Mouse (Mus musculus): ENCODE measurements at regions not wholly inside any gene's neighbourhood (a gene's known extent, or its start where the extent isn't known, plus 50 kb on each side); places are given as distances from the start of the nearest gene placed in this dataset.

DNA sequence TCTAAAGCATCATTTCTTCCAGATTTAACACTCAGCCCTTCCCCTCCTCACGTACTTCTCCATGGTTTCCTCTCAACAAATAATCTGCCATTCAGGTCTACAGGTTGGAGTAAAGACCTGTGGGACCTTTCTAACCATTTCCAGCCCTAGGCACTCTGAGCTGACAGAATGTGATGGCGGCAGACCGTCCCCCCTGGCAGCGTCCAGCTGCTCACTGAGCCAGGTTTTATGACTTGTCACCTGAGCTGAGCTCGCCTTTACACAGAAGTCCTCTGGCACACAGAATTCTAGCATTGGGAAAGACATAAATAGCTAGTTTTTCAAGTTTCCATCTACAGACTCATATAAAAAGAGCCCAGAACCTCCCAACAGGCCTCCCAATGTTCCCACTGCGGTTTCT lies 131.8 kb upstream of the Syt6 start:
- no peak for DNase-seq (ENCODE audit: low spot score)
- ATAC-seq (ENCODE audit: low read depth): no peak
- H3K4me2 ChIP-seq (ENCODE audit: low read depth, low read length): no peak overlapping the region

DNA sequence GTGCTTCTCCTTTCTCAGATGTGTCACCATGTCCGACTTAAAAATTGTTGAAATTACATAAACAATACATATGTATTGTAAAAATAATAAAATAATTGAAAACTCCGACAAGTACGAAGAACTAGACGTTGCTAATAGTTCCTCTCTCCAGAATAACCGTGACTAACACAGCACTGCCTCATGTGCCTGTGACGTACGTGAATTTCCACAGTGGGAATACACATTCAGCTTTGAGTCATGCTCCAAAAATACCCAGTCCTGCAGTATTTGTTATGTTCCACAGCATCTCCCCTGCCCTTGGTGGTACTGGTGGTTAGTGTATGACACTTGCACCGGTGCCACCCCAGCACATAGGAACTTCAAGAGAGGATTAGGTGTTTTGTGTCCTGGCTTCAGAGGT lies 129.2 kb upstream of the Syt6 start:
- ATAC-seq (ENCODE audit: low read depth): no peak
- Histone ChIP-seq H3K4me2 (ENCODE audit: low read depth, low read length) (no peak overlapping the region), H3K9ac (ENCODE audit: low read depth, low read length) (no peak overlapping the region), H3K9me3 (ENCODE audit: control insufficient read depth, low read length) (no peaks in the 10 kb centered on the region), H3K4me1 (ENCODE audit: control insufficient read depth, insufficient read depth, low read length) (no peaks in the 10 kb centered on the region), H3K27me3 (replicated peaks; ENCODE audit: control insufficient read depth, insufficient read depth, low read length) (no peaks in the 10 kb centered on the region), H3K27ac (replicated peaks; ENCODE audit: low read depth, low read length) (no peak overlapping the region), H3K36me3 (ENCODE audit: control insufficient read depth, insufficient read depth, low read length) (no peaks in the 10 kb centered on the region), H3K4me3 (ENCODE audit: low read depth, low read length) (no peak overlapping the region)
- WGBS: 81% methylated on average over 8 of the region's 8 CpGs
- DNase-seq (ENCODE audit: low spot score): no peak

More for the DNA sequence above, 131.8 kb upstream of the Syt6 start:
- Histone ChIP-seq H3K4me3 (ENCODE audit: low read depth, low read length) (no peak overlapping the region), H3K9me3 (ENCODE audit: control insufficient read depth, low read length) (no peaks in the 10 kb centered on the region), H3K36me3 (ENCODE audit: control insufficient read depth, insufficient read depth, low read length) (no peaks in the 10 kb centered on the region), H3K4me1 (ENCODE audit: control insufficient read depth, insufficient read depth, low read length) (no peaks in the 10 kb centered on the region), H3K27ac (replicated peaks; ENCODE audit: low read depth, low read length) (no peak overlapping the region), H3K27me3 (replicated peaks; ENCODE audit: control insufficient read depth, insufficient read depth, low read length) (no peaks in the 10 kb centered on the region), H3K9ac (ENCODE audit: low read depth, low read length) (no peak overlapping the region)
- WGBS: 55% methylated on average over 6 of the region's 6 CpGs

DNA sequence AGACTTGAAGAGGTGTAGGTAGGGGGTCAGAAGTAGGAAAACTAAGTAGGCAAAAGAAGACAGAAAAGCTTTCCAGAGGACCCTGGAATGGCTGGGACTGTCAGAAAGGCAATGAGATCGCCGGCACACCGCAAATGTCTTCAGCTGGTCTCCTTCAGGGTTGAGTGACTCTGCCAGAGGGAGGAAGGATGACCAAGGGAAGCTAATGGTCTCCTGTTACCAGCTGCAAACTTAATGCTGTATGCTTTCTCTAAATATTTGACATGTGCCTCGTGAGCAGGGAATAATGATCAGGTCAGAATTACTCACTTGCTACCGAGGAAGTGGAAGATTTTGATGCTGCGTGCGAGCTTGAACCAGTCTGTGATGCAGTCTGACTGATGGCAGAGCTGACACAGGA lies 125.2 kb upstream of the Syt6 start:
- ATAC-seq (ENCODE audit: low read depth): no peak
- Histone ChIP-seq H3K9ac (ENCODE audit: low read depth, low read length) (no peak overlapping the region), H3K27ac (replicated peaks; ENCODE audit: low read depth, low read length) (no peak overlapping the region), H3K4me1 (ENCODE audit: control insufficient read depth, insufficient read depth, low read length) (no peaks in the 10 kb centered on the region), H3K36me3 (ENCODE audit: control insufficient read depth, insufficient read depth, low read length) (no peaks in the 10 kb centered on the region), H3K4me2 (ENCODE audit: low read depth, low read length) (no peak overlapping the region), H3K27me3 (replicated peaks; ENCODE audit: control insufficient read depth, insufficient read depth, low read length) (no peaks in the 10 kb centered on the region), H3K4me3 (ENCODE audit: low read depth, low read length) (no peak overlapping the region), H3K9me3 (ENCODE audit: control insufficient read depth, low read length) (no peaks in the 10 kb centered on the region)
- no peak for DNase-seq (ENCODE audit: low spot score)
- WGBS: 57% methylated on average over 7 of the region's 7 CpGs

DNA sequence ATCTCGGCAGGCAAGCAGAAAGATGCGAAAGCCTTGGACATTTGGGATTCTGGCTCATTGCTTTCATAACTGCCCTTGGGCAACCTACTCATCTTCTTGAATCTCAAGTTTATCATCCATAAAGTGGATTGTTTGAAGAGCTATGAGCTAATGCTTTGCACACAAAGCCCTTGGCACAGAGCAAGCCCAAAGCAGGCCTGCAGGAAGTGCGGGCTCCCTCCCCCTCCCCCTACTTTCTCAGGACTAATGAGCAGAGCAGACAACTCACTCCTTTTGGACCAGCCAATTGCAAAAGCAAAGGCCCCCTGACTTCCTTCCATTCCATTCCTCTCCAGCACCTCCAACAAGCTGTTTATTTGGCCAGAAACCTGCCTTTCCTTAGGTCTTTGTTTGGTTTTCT lies 123.1 kb upstream of the Syt6 start:
- no peak overlapping the region for H3K4me3 ChIP-seq (ENCODE audit: low read depth, low read length)
- WGBS: 75% methylated on average over 3 of the region's 3 CpGs
- no peak for ATAC-seq (ENCODE audit: low read depth)
- no peak overlapping the region for H3K4me2 ChIP-seq (ENCODE audit: low read depth, low read length)
- no peaks in the 10 kb centered on the region for H3K4me1 ChIP-seq (ENCODE audit: control insufficient read depth, insufficient read depth, low read length)
- DNase-seq (ENCODE audit: low spot score): no peak
- H3K27me3 ChIP-seq (replicated peaks; ENCODE audit: control insufficient read depth, insufficient read depth, low read length): no peaks in the 10 kb centered on the region
- H3K9ac ChIP-seq (ENCODE audit: low read depth, low read length): no peak overlapping the region
- H3K9me3 ChIP-seq (ENCODE audit: control insufficient read depth, low read length): no peaks in the 10 kb centered on the region
- H3K36me3 ChIP-seq (ENCODE audit: control insufficient read depth, insufficient read depth, low read length): no peaks in the 10 kb centered on the region
- no peak overlapping the region for H3K27ac ChIP-seq (replicated peaks; ENCODE audit: low read depth, low read length)

DNA sequence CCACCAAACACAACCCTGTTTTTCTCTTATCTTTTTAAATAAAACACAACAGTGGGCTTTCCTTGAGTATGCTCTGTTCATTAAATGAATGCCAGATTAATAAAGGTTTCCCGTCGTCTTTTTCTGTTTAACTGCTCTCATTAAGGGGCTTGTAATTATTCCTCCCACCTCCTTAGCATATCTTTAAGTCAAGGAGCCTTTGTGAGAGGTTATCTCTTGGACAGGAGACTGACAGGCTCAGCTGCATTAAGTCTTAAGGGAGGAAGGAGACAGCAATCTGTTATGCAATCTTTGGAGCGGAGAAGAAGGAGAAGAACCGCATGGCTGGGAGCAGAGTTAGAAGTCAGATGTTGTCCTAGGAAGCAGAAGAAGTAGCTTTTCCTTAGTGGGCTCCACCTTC lies 111.3 kb upstream of the Syt6 start:
- ATAC-seq (ENCODE audit: low read depth) (no peak), DNase-seq (ENCODE audit: low spot score) (no peak)
- no peak overlapping the region for H3K4me3 ChIP-seq (ENCODE audit: low read depth, low read length)
- no peaks in the 10 kb centered on the region for H3K4me1 ChIP-seq (ENCODE audit: control insufficient read depth, insufficient read depth, low read length)
- H3K27me3 ChIP-seq (replicated peaks; ENCODE audit: control insufficient read depth, insufficient read depth, low read length): no peaks in the 10 kb centered on the region
- H3K27ac ChIP-seq (replicated peaks; ENCODE audit: low read depth, low read length): no peak overlapping the region
- no peaks in the 10 kb centered on the region for H3K9me3 ChIP-seq (ENCODE audit: control insufficient read depth, low read length)
- no peak overlapping the region for H3K4me2 ChIP-seq (ENCODE audit: low read depth, low read length)
- 51% methylated on average over 4 of the region's 4 CpGs for WGBS
- H3K9ac ChIP-seq (ENCODE audit: low read depth, low read length): no peak overlapping the region
- no peaks in the 10 kb centered on the region for H3K36me3 ChIP-seq (ENCODE audit: control insufficient read depth, insufficient read depth, low read length)

DNA sequence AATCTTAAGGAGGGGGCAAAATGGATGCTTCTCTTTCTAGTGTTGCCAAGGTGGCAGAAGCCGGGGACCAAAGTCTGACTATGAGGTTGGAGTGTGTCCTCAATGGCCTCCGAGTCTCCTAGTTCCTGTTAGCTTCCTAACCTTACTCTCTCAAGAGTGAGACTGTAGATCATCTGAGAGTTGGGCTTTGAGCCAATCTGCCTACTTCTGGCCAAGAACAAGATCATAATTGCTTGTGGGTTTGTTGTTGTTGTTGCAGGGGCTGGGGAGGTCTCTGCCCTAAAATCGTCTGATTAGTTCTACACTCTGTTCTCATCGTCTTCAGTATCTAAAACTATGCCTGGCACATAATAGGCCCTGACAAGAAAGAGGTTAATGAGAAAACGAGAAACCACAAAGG lies 110.8 kb upstream of the Syt6 start:
- Histone ChIP-seq H3K4me1 (ENCODE audit: control insufficient read depth, insufficient read depth, low read length) (no peaks in the 10 kb centered on the region), H3K27ac (replicated peaks; ENCODE audit: low read depth, low read length) (no peak overlapping the region), H3K4me2 (ENCODE audit: low read depth, low read length) (no peak overlapping the region), H3K36me3 (ENCODE audit: control insufficient read depth, insufficient read depth, low read length) (no peaks in the 10 kb centered on the region), H3K4me3 (ENCODE audit: low read depth, low read length) (no peak overlapping the region), H3K9ac (ENCODE audit: low read depth, low read length) (no peak overlapping the region), H3K27me3 (replicated peaks; ENCODE audit: control insufficient read depth, insufficient read depth, low read length) (no peaks in the 10 kb centered on the region), H3K9me3 (ENCODE audit: control insufficient read depth, low read length) (no peaks in the 10 kb centered on the region)
- WGBS: 56% methylated on average over 5 of the region's 5 CpGs
- DNase-seq (ENCODE audit: low spot score) (peak; percentile 65), ATAC-seq (ENCODE audit: low read depth) (peak; percentile 30; the same call in 1 of the 2 replicates)

DNA sequence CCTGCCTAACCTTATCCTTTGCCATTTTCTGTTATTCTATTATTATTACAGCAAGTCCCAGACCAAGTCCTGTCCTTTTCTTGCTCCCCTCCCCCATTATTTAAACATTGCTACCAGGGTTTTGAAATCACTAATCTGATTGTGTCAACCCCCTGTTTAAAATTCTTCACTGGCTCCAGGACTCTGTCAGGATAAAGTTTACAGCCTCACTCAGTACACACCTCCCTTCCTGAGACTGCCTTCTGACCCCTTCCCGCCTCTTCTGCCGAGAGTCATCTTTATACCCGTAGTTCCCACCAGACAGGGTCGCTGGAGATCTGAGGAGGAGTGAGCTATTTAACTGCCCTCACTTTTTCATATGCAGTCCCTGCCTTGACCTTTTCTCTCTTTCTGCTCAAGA lies 110.3 kb upstream of the Syt6 start:
- H3K9me3 ChIP-seq (ENCODE audit: control insufficient read depth, low read length): no peaks in the 10 kb centered on the region
- no peaks in the 10 kb centered on the region for H3K27me3 ChIP-seq (replicated peaks; ENCODE audit: control insufficient read depth, insufficient read depth, low read length)
- 24% methylated on average over 4 of the region's 4 CpGs for WGBS
- H3K4me2 ChIP-seq (ENCODE audit: low read depth, low read length): no peak overlapping the region
- no peak overlapping the region for H3K9ac ChIP-seq (ENCODE audit: low read depth, low read length)
- H3K4me3 ChIP-seq (ENCODE audit: low read depth, low read length): no peak overlapping the region
- DNase-seq (ENCODE audit: low spot score) (no peak), ATAC-seq (ENCODE audit: low read depth) (no peak)
- no peak overlapping the region for H3K27ac ChIP-seq (replicated peaks; ENCODE audit: low read depth, low read length)
- no peaks in the 10 kb centered on the region for H3K4me1 ChIP-seq (ENCODE audit: control insufficient read depth, insufficient read depth, low read length)
- H3K36me3 ChIP-seq (ENCODE audit: control insufficient read depth, insufficient read depth, low read length): no peaks in the 10 kb centered on the region

DNA sequence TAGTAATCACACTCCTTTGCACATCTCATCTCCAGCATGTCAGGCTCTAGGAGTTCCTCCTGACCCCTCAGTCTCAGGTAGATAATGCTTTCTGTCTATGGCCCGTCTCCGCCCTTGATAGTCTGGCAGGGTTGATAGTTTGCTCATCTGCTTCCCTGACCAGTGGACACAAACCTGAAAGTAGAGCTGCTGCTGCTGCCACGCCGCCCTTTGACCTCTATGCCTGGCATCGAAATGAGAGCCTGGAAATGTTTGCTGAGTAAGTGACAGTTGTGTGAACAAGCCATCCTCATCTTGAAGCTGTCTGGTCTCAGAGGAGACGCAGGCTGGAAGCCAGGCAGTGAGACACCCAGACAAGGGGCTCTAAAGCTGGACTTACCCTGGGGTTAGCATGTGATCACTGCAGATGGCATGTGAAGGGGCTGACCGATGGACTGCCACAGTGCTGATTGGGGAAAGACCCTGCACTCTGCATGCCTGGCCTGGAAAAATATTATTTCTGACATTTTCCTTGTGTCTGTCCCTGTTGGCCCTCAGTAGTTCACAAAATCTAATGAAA lies 109.8 kb upstream of the Syt6 start:
- DNase-seq (ENCODE audit: low spot score) (no peak), ATAC-seq (ENCODE audit: low read depth) (no peak)
- H3K27me3 ChIP-seq (replicated peaks; ENCODE audit: control insufficient read depth, insufficient read depth, low read length): no peaks in the 10 kb centered on the region
- H3K9ac ChIP-seq (ENCODE audit: low read depth, low read length): no peak overlapping the region
- no peak overlapping the region for H3K4me2 ChIP-seq (ENCODE audit: low read depth, low read length)
- H3K36me3 ChIP-seq (ENCODE audit: control insufficient read depth, insufficient read depth, low read length): no peaks in the 10 kb centered on the region
- H3K4me1 ChIP-seq (ENCODE audit: control insufficient read depth, insufficient read depth, low read length): no peaks in the 10 kb centered on the region
- 61% methylated on average over 7 of the region's 7 CpGs for WGBS
- H3K9me3 ChIP-seq (ENCODE audit: control insufficient read depth, low read length): no peaks in the 10 kb centered on the region
- no peak overlapping the region for H3K4me3 ChIP-seq (ENCODE audit: low read depth, low read length)
- no peak overlapping the region for H3K27ac ChIP-seq (replicated peaks; ENCODE audit: low read depth, low read length)

DNA sequence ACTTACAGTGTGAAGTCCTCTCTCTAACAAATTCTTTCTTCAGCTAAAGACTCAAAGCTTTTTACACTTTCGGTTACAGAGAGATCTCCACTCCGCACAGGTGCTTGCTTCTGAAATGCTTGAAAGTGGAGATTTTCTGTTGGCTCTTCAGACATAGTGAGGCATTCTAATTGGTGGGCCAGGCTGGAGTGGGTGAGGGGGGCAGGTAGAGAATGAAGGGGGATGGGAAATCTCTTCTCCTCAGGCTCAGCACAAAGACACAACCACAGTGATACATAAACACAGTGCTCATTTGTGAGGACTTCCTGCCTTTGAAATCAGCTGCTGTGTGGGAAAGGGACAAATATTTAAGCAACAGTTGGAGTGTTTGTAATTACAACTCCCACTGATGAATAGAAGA lies 109.1 kb upstream of the Syt6 start:
- WGBS: 54% methylated on average over 2 of the region's 2 CpGs
- DNase-seq (ENCODE audit: low spot score) (no peak), ATAC-seq (ENCODE audit: low read depth) (no peak)
- Histone ChIP-seq H3K9ac (ENCODE audit: low read depth, low read length) (no peak overlapping the region), H3K4me1 (ENCODE audit: control insufficient read depth, insufficient read depth, low read length) (no peaks in the 10 kb centered on the region), H3K36me3 (ENCODE audit: control insufficient read depth, insufficient read depth, low read length) (no peaks in the 10 kb centered on the region), H3K4me3 (ENCODE audit: low read depth, low read length) (no peak overlapping the region), H3K4me2 (ENCODE audit: low read depth, low read length) (no peak overlapping the region), H3K27me3 (replicated peaks; ENCODE audit: control insufficient read depth, insufficient read depth, low read length) (no peaks in the 10 kb centered on the region), H3K27ac (replicated peaks; ENCODE audit: low read depth, low read length) (no peak overlapping the region), H3K9me3 (ENCODE audit: control insufficient read depth, low read length) (no peaks in the 10 kb centered on the region)
